Mouse (Mus musculus) activated CD4-positive, CD25-positive, alpha-beta regulatory T cell, adult 4 months (primary cell): ENCODE data around the gene Zfp575. TPM values are rescaled to one million over a fixed set of nuclear protein-coding genes. Genes with fewer than 3 reads are reported as not detected.

ENCODE experiments used
- ATAC-seq: one replicate; pipeline ENCODE4 v1.8.0; 2017
- polyA plus RNA-seq, 2 experiments: library from polyadenylated mRNA; unstranded; fragments of 100-300 nt; shearing (Covaris generic); gene quantifications; one replicate each; pipeline ENCODE4 v1.2.1; 2017

The Zfp575 gene
- polyA plus RNA-seq, 2 experiments from 2014 or later = 0.12 TPM; not detected in 1

DNA sequence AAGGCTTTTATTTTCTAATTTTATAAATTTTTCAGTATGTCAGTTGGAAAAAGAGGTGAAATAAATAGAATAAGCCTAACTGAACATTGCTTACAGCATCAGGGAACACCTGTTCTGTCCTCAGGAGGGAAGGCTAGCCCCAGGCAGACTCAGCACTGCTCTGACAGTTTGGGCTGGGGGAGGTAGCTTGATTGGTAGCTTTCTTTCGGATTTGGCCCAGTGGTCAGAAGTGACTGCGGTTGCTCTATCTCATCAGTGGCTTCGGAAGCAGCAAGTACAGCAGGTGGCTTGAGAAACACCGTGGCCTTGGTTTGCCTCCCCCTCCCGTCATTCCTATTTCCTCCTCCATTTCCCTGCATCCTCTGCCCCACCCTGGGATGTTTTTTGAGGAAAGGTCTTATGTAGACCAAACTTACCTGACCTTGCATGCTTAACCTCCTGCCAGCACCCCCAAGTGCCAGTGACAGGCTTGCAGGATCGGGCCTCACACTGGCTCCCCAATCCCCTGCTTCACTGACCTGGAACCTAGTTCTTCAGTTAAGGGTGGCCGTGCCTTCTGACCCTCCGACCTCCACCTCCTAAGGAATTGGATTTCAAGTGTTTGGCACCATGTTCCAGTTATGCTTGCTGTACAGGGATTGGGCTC lies 24.1 kb downstream of the Zfp575 start:
- ATAC-seq = no peak

DNA sequence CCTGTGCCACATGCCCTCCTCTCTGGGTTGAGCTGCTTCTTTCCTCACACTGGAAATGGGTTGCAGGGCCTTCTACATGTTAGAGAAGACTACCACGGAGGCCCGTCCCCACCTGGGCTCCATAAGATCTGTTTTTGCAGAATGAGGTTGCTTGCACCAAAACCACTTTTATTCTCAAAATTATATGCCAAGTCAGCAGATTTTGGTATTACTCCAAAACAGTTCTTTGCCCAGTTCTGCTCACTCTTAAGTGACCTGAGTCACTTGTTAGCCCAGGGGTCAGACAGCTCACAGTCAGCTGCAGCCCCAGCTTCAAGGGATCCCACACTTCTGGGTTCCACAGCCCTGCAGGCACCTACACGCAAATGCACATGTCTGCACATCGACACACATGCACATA lies 26.0 kb downstream of the Zfp575 start:
- no peak for ATAC-seq

DNA sequence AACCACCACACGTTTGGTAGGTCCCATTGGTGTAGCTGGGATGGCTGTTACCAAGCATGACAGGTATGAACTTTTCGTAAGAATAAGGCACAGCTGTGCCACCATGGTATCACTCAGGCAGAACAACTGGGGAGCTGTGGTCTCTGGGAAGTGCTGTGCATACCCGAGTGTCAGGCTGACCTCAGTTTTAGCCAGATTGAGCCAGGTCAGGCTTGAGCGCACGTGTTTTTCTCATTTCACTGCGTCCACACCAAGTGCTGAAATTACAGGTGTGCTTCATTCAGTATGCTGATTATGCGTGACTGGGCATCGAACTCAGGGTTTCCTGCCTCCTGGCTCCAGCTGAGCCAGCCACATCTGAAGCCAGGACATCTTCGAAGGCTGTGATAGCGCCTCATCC lies 31.7 kb downstream of the Zfp575 start:
- no peak for ATAC-seq

DNA sequence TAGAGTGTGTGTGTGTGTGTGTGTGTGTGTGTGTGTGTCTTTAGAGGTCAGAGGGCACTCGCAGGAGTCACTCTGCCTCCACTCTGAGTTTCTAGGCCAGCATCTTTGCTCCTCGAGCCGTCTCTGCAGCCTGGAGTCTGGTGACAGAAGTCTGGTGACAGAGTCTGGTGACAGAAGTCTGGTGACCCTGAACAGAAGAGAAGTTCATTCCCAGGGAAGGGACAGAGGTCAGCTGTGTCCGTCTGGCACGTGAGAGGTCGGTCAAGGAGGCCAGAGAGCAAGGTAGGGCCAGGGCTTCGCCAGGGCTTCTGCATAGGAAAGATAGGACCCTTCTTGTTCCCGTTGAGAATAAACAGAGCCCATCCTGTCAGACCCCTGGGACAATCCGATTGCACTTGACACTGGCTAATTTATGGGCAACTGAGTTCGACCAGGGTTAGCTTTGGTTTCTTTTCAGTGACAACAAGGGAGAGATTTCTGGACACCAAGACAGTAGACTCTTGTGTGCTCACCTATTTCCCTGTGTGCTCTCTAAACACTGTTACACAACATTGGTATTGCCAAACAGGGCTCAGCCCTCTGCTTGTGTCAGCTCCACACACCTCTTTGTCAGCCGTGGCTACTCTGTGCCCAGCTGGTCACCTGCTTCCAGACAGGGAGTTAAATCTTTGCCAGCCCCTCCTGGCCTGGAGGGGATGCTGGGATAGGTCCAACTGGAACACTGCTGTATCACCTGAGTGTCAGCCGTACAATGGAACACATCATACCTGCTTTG lies 35.3 kb downstream of the Zfp575 start:
- ATAC-seq = no peak

DNA sequence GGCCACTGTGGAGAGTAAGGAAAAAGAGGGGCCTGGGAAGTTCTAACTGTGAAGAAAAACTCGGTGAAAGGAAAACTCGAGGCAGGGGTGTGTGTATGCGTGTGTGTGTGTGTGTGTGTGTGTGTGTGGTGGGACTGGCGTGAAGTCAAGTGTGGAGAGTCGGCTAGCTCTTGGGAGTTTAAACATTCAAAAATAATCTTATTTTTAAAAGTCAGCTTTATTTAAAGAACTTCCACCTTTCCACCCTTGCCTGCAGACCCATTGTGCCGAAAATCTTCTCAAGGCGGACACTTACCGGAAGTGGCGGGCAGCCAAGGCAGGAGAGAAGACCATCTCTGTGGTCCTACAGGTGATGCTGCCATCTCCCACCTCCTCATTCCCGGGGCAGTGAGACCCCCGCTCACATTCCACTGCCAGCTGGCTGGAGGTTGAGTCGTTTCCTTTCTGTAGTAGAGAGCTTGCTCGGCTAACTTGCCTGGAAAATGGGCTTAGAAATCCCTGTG lies 39.9 kb downstream of the Zfp575 start:
- ATAC-seq = no peak

DNA sequence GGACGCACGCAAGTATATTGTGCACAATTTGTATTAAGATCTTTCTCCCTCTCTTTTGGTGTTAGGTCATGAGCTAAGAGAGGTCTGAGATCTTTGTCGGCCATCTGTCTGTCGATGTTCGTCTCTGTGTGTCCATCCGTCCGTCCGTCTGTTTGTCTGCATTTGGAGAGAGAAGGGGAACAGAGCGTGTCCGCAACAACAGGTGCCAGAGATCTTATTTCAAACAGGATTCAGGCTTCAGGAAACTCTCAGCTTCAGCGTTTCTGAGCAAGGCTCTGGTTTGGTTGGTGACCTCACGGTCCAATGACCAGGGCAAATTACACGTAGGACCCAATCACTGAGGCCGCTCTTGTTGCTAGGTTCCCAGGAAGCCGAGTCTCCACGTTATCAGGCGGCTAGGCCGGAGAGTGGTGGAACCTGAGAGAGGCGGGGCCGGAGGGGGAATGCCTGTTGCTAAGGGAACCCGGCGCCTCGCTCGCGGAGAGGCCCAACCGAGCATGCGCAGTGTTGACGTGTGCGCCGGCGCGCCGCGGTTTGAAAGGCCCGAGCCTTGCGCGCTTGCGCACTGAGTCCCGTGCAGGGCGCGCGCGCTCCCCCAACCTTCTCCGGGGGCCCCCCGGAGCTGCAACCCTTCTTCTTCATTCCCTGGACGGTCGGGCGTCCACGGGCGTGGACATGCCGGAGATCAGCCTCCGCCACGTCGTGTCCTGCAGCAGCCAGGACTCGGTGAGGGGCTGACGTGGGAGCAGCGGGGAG lies 40.6 kb downstream of the Zfp575 start:
- ATAC-seq = peak; percentile 99

DNA sequence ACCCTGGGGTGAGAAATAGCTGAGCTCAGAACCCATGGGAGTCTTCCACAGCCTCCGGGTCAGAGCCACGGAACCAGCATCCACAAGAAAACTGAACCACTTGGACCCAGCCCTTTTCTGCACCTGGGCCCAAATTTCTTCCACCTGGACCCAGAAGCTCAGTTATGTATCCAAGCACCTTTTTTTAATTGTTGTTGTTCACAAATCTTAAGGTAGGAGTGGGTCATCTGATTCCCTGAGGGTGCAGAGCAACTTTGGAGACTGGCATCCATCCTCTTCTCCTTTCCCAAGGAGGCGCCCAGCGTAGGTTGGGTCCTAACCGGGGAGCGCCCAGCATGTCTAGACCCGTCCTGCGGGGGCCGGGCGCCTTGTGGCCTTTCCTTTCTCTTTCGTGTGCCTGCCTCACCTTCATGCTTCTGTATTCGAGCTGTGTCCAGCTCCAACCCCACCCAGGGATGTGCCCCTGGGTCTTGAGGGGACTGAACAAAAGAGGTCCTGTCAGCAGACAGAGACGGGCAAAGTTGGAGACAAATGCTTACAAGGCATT lies 41.3 kb downstream of the Zfp575 start, which contains the start of the genes Pinlyp and Xrcc1:
Gene Pinlyp (minus strand): TSS at position 51 of the 547 bp plus-strand sequence.
Gene Xrcc1 (plus strand): TSS at position 222 of the 547 bp plus-strand sequence.
- ATAC-seq = no peak

DNA sequence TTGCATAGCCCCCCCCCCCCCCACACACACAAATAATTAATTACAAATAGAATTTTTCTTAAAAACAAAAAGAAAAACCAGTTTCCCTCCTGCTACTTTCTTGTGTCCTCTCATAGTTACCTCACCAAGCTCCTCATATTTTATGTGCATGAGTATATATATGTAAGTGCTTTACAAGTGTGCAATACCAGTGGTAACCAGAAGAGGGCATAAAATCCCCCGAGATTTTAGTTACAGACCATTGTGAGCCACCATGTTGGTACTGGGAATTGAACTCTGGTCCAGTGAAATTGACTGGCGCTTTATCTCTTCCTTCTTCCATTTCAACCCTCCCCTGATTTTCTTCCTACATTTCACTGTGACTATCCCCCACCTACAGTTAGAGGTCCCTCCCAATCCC lies 42.9 kb downstream of the Zfp575 start:
- ATAC-seq = no peak

DNA sequence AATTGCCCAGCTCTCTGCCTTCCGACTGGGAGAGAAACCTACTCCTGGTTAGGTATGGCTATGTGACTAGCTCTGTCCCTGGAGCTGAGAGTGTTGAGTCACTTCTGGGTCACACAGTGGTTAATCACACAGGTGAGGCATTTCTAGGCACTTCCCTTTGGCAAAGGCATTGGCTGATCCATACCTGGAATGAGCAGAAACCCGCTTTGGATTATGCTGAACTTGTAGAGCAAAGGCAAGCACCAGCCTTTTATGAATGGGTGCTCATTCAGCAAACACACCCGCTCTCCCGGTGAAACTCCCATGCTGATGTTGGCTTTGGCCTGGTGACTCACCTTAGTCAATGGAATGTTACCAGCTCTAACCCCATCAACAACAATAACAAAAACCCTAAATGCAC lies 47.8 kb downstream of the Zfp575 start:
- no peak for ATAC-seq

DNA sequence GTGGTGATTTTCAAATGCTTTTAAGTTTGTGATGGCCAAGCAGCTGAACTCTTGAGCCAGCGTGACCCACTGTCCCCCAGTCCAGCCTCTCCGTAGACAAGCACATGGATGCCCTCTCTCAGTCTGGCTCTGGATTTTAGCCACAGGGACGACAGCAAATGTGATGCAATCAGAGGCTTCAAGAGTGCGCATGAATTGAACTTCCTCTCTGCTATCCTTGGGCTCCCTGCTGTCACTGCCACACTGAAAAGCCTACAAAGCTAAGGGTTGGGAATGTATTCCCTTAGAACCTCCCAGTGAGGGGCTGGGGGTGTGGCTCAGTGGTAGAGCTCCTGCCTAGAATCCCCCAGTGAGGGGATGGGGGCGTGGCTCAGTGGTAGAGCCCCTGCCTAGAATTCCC lies 48.7 kb downstream of the Zfp575 start:
- no peak for ATAC-seq

DNA sequence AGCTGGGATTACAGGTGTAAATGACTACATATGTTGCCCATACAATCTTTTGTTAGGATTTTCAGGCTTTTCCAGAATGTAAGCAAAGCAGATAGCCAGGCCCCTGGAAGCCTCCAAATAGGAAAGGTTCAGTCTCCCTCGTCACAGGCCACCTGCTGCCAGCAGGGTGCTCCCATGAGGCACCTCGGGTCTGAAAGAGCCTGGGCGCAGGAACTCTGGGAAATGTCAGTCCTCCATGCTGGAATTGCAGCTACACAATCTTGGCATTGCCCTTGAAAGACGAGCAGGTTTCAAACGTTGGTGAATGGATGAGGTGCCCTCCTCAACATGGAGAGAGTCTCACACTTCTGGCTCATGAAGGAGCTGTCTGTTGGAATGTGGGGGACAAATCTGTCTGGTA lies 49.3 kb downstream of the Zfp575 start:
- no peak for ATAC-seq

DNA sequence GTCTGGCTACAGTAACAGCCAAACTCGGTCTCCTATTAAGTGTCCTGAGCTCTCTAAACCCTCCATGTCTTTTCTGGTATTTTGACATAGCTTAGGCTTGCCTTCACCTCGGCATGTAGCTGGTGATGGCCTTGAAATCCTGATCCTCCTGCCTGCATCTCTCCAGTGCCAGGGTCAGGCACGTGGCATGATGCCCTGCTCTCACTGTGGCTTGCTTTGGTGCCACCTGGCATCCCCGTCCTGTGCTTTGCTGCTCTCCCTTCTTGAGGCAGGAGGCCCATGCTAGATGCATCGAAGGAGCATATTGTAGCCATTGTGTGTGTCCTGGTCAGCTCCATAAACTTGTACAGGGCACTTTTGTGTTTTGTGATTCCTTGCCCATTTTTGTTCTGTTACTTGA lies 49.9 kb downstream of the Zfp575 start:
- no peak for ATAC-seq

DNA sequence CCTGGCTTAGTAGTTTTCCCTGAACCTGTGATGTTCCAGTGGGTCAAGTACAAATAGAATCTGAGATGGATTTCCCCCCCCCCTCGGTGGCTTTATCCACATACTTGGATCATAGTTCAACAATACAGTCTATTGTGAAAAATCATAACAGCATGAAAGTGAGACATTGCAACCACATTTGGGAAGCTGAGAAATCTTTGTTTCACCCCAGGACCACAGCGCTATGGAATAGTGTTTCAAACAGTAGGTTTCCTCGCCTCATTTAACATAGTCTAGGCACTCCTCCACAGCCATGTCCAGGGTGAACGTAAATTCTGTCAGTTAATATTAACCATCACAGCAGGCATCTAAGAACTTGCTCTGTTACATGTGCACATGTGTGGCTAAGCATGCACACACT lies 50.4 kb downstream of the Zfp575 start:
- no peak for ATAC-seq

DNA sequence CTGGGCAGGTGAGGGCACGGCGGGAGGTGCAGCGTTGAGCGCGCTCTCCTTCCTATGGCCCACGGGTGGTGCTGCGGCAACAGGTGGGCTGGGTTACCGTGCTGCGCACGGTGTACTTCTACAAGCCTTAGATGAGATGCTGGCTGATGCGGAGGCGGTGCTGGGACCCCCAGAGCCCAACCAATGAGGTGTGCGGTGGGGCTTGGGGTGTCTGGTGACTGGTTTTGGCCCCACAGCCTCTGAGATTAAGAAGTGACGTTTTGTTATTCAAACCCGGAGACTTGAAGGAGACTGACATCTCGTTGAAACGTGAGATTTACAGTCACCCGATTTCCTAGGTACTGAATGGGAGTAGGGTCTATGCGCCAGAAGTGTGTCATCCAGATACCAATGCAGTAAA lies 53.1 kb downstream of the Zfp575 start:
- ATAC-seq = no peak

Other genes starting within 250 kb of the Zfp575 start
- not detected for gene Lypd5, start 238.4 kb downstream of the Zfp575 start, polyA plus RNA-seq
- 100 to 1,000 TPM; 101 to 105 TPM for gene Kcnn4, start 217.4 kb downstream of the Zfp575 start, polyA plus RNA-seq
- gene Smg9, start 188.0 kb downstream of the Zfp575 start, polyA plus RNA-seq = 10 to 100 TPM; 24.1 to 31.0 TPM
- not detected for gene Irgc1, start 135.3 kb downstream of the Zfp575 start, polyA plus RNA-seq
- gene Plaur, start 125.2 kb downstream of the Zfp575 start, polyA plus RNA-seq = 1 to 10 TPM; 1.1 to 1.5 TPM
- not detected for gene Cadm4, start 105.6 kb downstream of the Zfp575 start, polyA plus RNA-seq
- not detected for gene Zfp428, start 80.6 kb downstream of the Zfp575 start, polyA plus RNA-seq
- under 1 TPM in 1 of 2 experiments, not detected in 1; 0.17 TPM for gene AC161166.1, start 75.2 kb downstream of the Zfp575 start, polyA plus RNA-seq
- 1 to 10 TPM; 1.5 to 1.8 TPM for gene Irgq, start 57.0 kb downstream of the Zfp575 start, polyA plus RNA-seq
- gene Pinlyp, start 41.5 kb downstream of the Zfp575 start, polyA plus RNA-seq = not detected
- gene Xrcc1, start 41.4 kb downstream of the Zfp575 start, polyA plus RNA-seq = 10 to 100 TPM; 19.9 to 30.3 TPM
- gene Ethe1, start 98 bp downstream of the Zfp575 start, polyA plus RNA-seq = 10 to 100 TPM; 19.0 to 21.6 TPM
- gene Phldb3, start 23.1 kb upstream of the Zfp575 start, polyA plus RNA-seq = under 1 TPM; 0.25 to 0.73 TPM
- not detected for gene Lypd3, start 48.9 kb upstream of the Zfp575 start, polyA plus RNA-seq
- gene Tex101, start 89.0 kb upstream of the Zfp575 start, polyA plus RNA-seq = not detected
- gene BC049730, start 121.6 kb upstream of the Zfp575 start, polyA plus RNA-seq = not detected
- gene Gm4763, start 139.3 kb upstream of the Zfp575 start, polyA plus RNA-seq = not detected
- under 1 TPM; 0.28 TPM for gene Cd177, start 172.7 kb upstream of the Zfp575 start, polyA plus RNA-seq
- gene Ceacam10, start 189.6 kb upstream of the Zfp575 start, polyA plus RNA-seq = not detected